Mouse (Mus musculus) limb, embryonic 14.5 days (tissue): ENCODE measurements around the gene Dlg1. TPM values are rescaled to one million over a fixed set of nuclear protein-coding genes. Genes with fewer than 3 reads are reported as not detected.
"Not testable (repeated sequence)": the region's sequence is repeated elsewhere in the genome, so short reads cannot be mapped to it uniquely, and the experiment has no call there.

Experiments
- ATAC-seq: fragments of 200-750 bp; cut with Nextera tagmentation; 2 replicates; pipeline ENCODE4 v1.8.0; 2017; ENCODE audit warnings: low read depth, moderate number of reproducible peaks, moderate TSS enrichment; ENCODE audit not compliant: low FRiP score
- DNase-seq: peaks from one replicate; pipeline ENCODE4 v3.0.0-alpha.2; 2015; ENCODE audit warnings: low spot score
- H3K27ac ChIP-seq: fragments of 300-500 bp; sonication (generic); replicated peaks from 2 replicates; pipeline ENCODE4 v1.5.1; 2014; ENCODE audit warnings: low read depth, mild to moderate bottlenecking, low read length, moderate library complexity, mixed read lengths
- H3K27me3 ChIP-seq: fragments of 300-500 bp; sonication (generic); 2 replicates; pipeline ENCODE4 v1.6.1; 2014; ENCODE audit warnings: low read length, mixed read lengths; ENCODE audit not compliant: control insufficient read depth, insufficient read depth
- H3K36me3 ChIP-seq: fragments of 300-500 bp; sonication (generic); 2 replicates; pipeline ENCODE4 v1.6.1; 2014; ENCODE audit warnings: mild to moderate bottlenecking, low read length, moderate library complexity, mixed read lengths; ENCODE audit not compliant: control insufficient read depth, insufficient read depth
- H3K4me1 ChIP-seq: fragments of 300-500 bp; sonication (generic); 2 replicates; pipeline ENCODE4 v1.6.1; 2014; ENCODE audit warnings: antibody characterized with exemption, low read length, mixed read lengths; ENCODE audit not compliant: control insufficient read depth, insufficient read depth
- H3K4me2 ChIP-seq: fragments of 300-500 bp; sonication (generic); replicated peaks from 2 replicates; pipeline ENCODE4 v1.6.1; 2014; ENCODE audit warnings: low read depth, mild to moderate bottlenecking, low read length, moderate library complexity; ENCODE audit not compliant: severe bottlenecking
- H3K4me3 ChIP-seq: fragments of 300-500 bp; sonication (generic); replicated peaks from 2 replicates; pipeline ENCODE4 v1.5.1; 2014; ENCODE audit warnings: low read length
- H3K9ac ChIP-seq: fragments of 300-500 bp; sonication (generic); 2 replicates; pipeline ENCODE4 v1.6.1; 2014; ENCODE audit warnings: mild to moderate bottlenecking, low read depth, low read length, moderate library complexity; ENCODE audit not compliant: severe bottlenecking
- H3K9me3 ChIP-seq: fragments of 300-500 bp; sonication (generic); 2 replicates; pipeline ENCODE4 v1.6.1; 2016; ENCODE audit warnings: low read length; ENCODE audit not compliant: control insufficient read depth
- POLR2A ChIP-seq: fragments of 200-500 bp; IDR thresholded peaks from 2 replicates; pipeline ENCODE4 v1.8.0; 2012; ENCODE audit warnings: inconsistent platforms, mild to moderate bottlenecking, moderate library complexity, borderline replicate concordance; ENCODE audit not compliant: insufficient read depth, insufficient read length; ENCODE audit errors: extremely low read depth
- WGBS: fragments of 180-500 bp; shearing (Covaris S2); extraction: QIAGEN DNeasy Blood & Tissue Kit; methylation state at CpG from one replicate; pipeline ENCODE4 v1.1.7; 2014; 5-methylcytosine and 5-hydroxymethylcytosine counted together
- polyA plus RNA-seq, 2 experiments: library from polyadenylated mRNA; depleted of rRNA in 1 of 2; stranded (reverse) in 1 of 2; unstranded in 1 of 2; fragments of >200 nt; fragmentation: Nextera tagmentation in 1 of 2; extraction: Ambion mirVana in 1 of 2; gene quantifications; 2 replicates each; pipeline versions ENCODE4 v1.2.1 to v1.2.3; 2012 to 2014

The Dlg1 gene
- polyA plus RNA-seq, 2 experiments, result 37.9 to 62.0 TPM

DNA sequence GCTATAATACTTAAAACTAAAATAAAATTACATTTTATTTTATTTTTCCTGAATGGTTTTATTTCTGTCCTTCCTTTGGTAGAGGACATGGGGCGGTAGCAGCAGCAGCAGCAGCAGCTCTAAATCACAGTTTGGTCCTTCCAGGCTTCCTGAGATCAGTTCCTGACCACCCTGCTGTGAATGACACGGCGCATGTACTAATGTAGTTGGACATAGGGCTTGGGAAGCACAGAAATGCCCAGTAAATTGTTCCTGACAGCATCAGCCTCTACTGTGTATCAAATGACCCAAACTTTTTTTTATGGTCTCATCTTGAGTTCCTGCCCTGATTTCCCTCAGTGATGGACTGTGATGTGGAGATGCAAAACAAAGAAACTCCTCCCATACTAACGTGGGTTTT, 61.6 kb downstream of the Dlg1 start:
- H3K4me1 ChIP-seq, result no peaks in the 10 kb centered on the region
- no peak overlapping the region for H3K9ac ChIP-seq
- DNase-seq (no peak), ATAC-seq (no peak)
- 91% methylated on average over 4 of the region's 4 CpGs for whole genome bisulfite sequencing
- no peak overlapping the region for H3K27ac ChIP-seq
- H3K4me2 ChIP-seq, result no peak overlapping the region
- H3K27me3 ChIP-seq, result no peaks in the 10 kb centered on the region
- H3K9me3 ChIP-seq, result no peaks in the 10 kb centered on the region
- no peak for TF ChIP-seq POLR2A
- H3K36me3 ChIP-seq, result no peaks in the 10 kb centered on the region
- H3K4me3 ChIP-seq, result no peak overlapping the region

DNA sequence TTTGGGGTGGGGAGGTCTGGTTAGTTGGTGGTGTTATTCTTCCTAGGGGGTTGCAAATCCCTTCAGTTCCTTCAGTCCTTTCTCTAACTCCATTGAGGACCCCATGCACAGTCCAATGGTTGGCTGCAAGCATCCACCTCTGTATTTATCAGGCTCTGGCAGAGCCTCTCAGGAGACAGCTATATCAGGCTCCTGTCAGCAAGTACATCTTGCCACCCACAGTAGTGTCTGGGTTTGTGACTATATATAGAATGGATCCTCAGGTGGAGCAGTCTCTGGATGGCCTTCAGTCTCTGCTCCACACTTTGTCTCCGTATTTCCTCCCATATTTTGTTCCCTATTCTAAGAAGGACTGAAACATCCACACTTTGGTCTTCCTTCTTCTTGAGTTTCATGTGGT, 67.7 kb downstream of the Dlg1 start:
- not testable (repeated sequence) for H3K4me3 ChIP-seq, H3K36me3 ChIP-seq, ATAC-seq, H3K27ac ChIP-seq, H3K4me1 ChIP-seq, H3K9me3 ChIP-seq, H3K9ac ChIP-seq, DNase-seq, H3K4me2 ChIP-seq, H3K27me3 ChIP-seq
- 95% methylated on average over 1 of the region's 1 CpGs for WGBS

DNA sequence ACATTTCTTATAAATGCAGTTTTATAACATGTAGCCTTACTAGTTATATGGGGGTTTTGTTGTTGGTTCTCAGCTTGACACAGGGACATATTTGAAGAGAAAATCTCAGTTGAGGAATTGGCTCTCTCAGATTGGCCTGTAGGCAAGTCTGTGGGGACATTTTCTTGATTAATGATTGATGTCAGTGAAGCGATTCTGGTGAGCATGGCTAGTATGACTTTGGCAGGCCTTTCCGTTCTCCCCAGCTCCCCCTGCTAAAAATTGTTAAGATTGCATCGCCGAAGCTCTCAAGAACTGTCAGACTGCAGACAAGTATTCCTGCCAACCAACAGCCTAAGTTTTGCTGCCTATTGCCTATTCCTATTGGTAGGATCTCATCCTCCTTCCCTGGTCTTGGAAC, 73.8 kb downstream of the Dlg1 start:
- no peaks in the 10 kb centered on the region for H3K4me1 ChIP-seq
- no peak overlapping the region for H3K4me3 ChIP-seq
- no peak for TF ChIP-seq POLR2A
- H3K36me3 ChIP-seq, result no peaks in the 10 kb centered on the region
- DNase-seq, result no peak
- 90% methylated on average over 4 of the region's 4 CpGs for WGBS
- no peak overlapping the region for H3K27ac ChIP-seq
- no peaks in the 10 kb centered on the region for H3K9me3 ChIP-seq
- no peaks in the 10 kb centered on the region for H3K27me3 ChIP-seq
- H3K9ac ChIP-seq, result no peak overlapping the region
- no peak overlapping the region for H3K4me2 ChIP-seq
- ATAC-seq, result no peak

DNA sequence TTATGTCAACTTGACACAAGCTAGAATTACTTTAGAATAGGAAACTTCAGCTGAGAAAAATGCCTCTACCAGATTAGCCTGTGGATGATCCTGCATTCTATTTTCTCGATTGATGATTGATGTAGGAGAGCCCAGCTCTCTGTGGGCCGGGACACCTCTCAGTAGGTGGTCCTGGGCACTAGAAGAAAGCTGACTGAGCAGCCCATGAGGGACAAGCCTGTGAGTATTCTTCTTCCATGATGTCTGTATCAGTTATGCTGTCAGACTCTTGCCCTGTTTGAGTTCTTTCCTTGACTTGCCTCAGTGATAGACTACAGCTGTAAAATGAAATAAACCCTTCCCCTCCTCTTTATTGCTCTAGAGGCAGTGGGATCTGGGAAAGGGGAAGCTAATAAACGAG, 74.5 kb downstream of the Dlg1 start:
- no peaks in the 10 kb centered on the region for H3K27me3 ChIP-seq
- no peaks in the 10 kb centered on the region for H3K9me3 ChIP-seq
- no peak for TF ChIP-seq POLR2A
- DNase-seq, result no peak
- H3K36me3 ChIP-seq, result no peaks in the 10 kb centered on the region
- whole genome bisulfite sequencing, result 44% methylated on average over 3 of the region's 3 CpGs
- no peak overlapping the region for H3K4me2 ChIP-seq
- H3K9ac ChIP-seq, result no peak overlapping the region
- ATAC-seq, result no peak
- H3K27ac ChIP-seq, result no peak overlapping the region
- no peaks in the 10 kb centered on the region for H3K4me1 ChIP-seq
- H3K4me3 ChIP-seq, result no peak overlapping the region

DNA sequence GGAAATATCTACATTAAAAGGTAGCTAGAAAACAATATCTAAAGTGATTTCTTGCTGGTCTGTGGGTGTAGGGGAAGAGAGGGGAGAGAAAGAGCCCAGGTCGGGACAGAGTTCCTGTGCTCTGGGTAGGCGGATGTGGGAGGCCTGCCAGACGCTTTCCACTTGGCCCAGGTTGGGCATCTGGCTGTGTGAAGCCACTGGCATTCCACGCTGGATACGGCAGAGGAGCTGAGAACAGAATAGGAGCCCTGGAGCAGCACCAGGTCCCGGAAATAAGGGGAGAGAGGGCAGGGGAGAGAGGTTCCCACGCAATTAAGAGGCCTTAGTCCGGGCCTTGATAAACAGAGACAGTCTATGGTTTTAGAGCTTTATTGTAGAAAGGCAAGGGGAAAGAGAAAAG, 77.0 kb downstream of the Dlg1 start:
- ATAC-seq (no peak), DNase-seq (no peak)
- Histone ChIP-seq H3K36me3 (0 out of 2 replicates have a peak, but pooled peaks cover 9% of the 10 kb centered on the region), H3K9me3 (peaks cover 11% of the 10 kb centered on the region), H3K4me3 (no peak overlapping the region), H3K27me3 (no peaks in the 10 kb centered on the region), H3K4me2 (no peak overlapping the region), H3K4me1 (no peaks in the 10 kb centered on the region), H3K27ac (no peak overlapping the region), H3K9ac (no peak overlapping the region)
- no peak for TF ChIP-seq POLR2A
- 49% methylated on average over 8 of the region's 8 CpGs for WGBS

DNA sequence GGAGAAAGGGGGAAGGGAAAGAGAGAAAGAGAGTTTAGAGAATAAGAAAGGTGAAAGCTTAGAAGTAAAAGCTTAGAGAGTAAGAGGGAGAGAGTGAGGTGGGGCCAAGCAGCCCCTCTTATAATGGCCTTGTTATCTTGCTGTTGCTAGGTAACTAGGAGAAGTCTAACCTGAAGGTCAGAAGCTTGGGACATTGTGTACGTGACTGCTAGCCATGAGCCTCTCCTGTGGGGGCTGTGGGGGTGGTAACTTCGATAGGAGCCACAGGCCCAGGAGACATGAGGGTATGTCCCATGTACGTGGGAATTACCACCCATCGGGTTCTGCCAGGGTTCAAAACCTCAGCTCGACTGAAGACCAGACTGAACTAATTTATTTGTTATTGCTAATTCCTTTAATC, 77.5 kb downstream of the Dlg1 start:
- Histone ChIP-seq H3K9me3 (peaks cover 11% of the 10 kb centered on the region), H3K4me1 (no peaks in the 10 kb centered on the region), H3K4me2 (no peak overlapping the region), H3K27me3 (no peaks in the 10 kb centered on the region), H3K4me3 (no peak overlapping the region), H3K36me3 (peaks cover 13% of the 10 kb centered on the region; the same call in 1 of the 2 replicates), H3K9ac (no peak overlapping the region), H3K27ac (no peak overlapping the region)
- TF ChIP-seq POLR2A, result no peak
- ATAC-seq, result no peak
- no peak for DNase-seq
- WGBS, result 75% methylated on average over 5 of the region's 5 CpGs
